Mouse (Mus musculus): ENCODE measurements at regions not wholly inside any gene's neighbourhood (a gene's known extent, or its start where the extent isn't known, plus 50 kb on each side); places are given as distances from the start of the nearest gene placed in this dataset.

DNA sequence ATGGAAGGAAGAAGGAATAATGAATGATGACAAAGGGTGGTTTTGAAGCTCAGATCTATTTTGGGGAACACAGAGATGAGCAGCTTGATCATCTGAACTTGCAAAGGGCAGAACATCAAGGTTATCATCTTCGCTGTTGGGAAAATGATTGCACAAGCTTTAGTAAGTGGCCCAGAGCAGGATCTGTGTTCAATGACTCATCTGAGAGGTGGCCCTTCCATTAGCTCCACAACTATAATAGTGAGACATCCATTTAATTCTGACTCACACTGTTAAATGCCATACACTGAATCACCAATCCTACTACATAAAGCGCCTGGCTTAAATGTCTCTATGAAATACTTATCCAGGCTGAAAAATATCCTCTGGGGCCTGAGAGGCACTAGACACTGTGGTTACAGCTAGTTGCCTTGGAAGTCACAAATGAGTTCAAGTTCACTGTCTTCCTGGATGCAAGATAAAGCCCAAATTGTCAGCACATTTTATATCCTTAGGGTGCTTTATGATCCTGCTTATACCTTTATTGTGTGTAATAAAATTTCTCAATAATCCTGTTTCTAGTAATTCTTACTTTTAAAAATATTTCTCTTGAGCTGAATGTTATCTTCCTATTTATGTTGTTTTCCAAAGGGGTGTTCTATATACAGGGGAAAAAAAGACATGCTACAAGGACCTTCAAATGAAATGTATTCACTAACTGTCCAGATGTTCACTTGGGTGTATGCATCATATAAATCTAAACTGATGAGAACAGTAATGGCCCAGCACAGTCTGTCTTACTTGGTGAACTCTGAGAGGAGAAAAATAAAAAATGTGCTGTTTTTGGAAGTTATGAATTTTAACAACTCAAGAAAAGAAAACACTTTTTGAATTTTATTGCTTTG lies 687.9 kb upstream of the Cited2 start:
- TF ChIP-seq EP300 (IDR thresholded peaks at IDR 0.05; ENCODE audit: low read depth) (no peak), CTCF (IDR thresholded peaks at IDR 0.05; ENCODE audit: low read depth) (no peak)

Measured in liver, postnatal 0 days (tissue).